Mouse (Mus musculus) megakaryocyte, embryonic 14.5 days (primary cell): ENCODE measurements around the gene Fndc9. TPM values are rescaled to one million over a fixed set of nuclear protein-coding genes. Genes with fewer than 3 reads are reported as not detected.

Source experiments
- H3K27me3 ChIP-seq: replicated peaks from 2 replicates; pipeline ENCODE3; 2012; ENCODE audit warnings: inconsistent platforms
- H3K36me3 ChIP-seq: replicated peaks from 2 replicates; pipeline ENCODE3; 2012; ENCODE audit warnings: low read length, inconsistent platforms, mixed read lengths
- H3K4me1 ChIP-seq: 2 replicates; pipeline ENCODE4 v1.6.1; 2012; ENCODE audit warnings: inconsistent platforms
- H3K4me3 ChIP-seq: replicated peaks from 2 replicates; pipeline ENCODE3; 2012; ENCODE audit warnings: moderate library complexity, mild to moderate bottlenecking, inconsistent platforms
- H3K9me3 ChIP-seq: 2 replicates; pipeline ENCODE4 v1.6.1; 2012; ENCODE audit warnings: inconsistent platforms
- FLI1 ChIP-seq: IDR thresholded peaks from 2 replicates; pipeline ENCODE4 v1.6.1; 2012; ENCODE audit warnings: low read length, inconsistent platforms, mixed read lengths
- GATA1 ChIP-seq: IDR thresholded peaks from 3 replicates; pipeline ENCODE4 v1.6.1; 2012; ENCODE audit warnings: mixed read lengths, low read length, inconsistent platforms, borderline replicate concordance
- polyA plus RNA-seq: library from polyadenylated mRNA; stranded (reverse); fragments of >175 nt; gene quantifications from 2 replicates; pipeline ENCODE4 v1.2.3, GENCODE M21; 2012; ENCODE audit warnings: low replicate concordance; ENCODE audit not compliant: insufficient read depth

Gene Fndc9
- polyA plus RNA-seq: not detected in 2 replicates

- Histone ChIP-seq H3K4me1 (peaks cover 4% of the 10 kb centered on the region; the same call in 1 of the 2 replicates), H3K27me3 (no peaks in the 10 kb centered on the region), H3K9me3 (no peaks in the 10 kb centered on the region), H3K36me3 (peaks cover 71% of the 10 kb centered on the region), H3K4me3 (no peak within 1 kb of the TSS)
- no peak for TF ChIP-seq GATA1
- no peak for TF ChIP-seq FLI1
Measured at GRCm38 (mm10) chr11:46235334-46235733, at the start of gene Fndc9. Fndc9 (plus strand) TSS chr11:46235531.

- TF ChIP-seq FLI1: no peak
- TF ChIP-seq GATA1: no peak
- no peaks in the 10 kb centered on the region for H3K36me3 ChIP-seq
- H3K9me3 ChIP-seq: no peaks in the 10 kb centered on the region
- no peaks in the 10 kb centered on the region for H3K4me1 ChIP-seq
- no peak overlapping the region for H3K4me3 ChIP-seq
- peaks cover 1% of the 10 kb centered on the region for H3K27me3 ChIP-seq
Measured at GRCm38 (mm10) chr11:46188283-46188682, 47.0 kb upstream of the Fndc9 start.

GRCm38 (mm10) chr11:46194175-46194574 lies 41.2 kb upstream of the Fndc9 start:
- TF ChIP-seq GATA1 (no peak), FLI1 (no peak)
- Histone ChIP-seq H3K4me1 (peaks cover 9% of the 10 kb centered on the region), H3K9me3 (no peaks in the 10 kb centered on the region), H3K27me3 (no peaks in the 10 kb centered on the region), H3K4me3 (no peak overlapping the region), H3K36me3 (peaks cover 37% of the 10 kb centered on the region)

DNA sequence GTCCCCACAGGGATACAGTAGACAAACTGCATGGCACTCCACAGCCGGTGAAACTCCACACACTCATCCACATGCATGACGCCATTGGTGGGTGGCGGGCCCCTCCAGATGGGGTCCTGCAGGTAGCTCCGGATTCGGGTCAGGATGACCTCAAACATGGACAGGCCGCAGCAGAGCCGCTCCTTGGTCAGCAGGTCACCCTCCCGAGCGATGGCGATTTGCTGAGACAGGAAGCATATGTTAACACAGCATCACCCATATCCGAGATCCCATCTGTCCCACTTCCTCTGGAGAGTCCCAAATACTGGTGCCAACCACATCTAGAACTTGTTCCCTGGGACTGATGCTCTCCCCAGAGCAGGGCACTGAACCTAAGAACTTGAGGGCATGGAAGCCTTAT lies 34.7 kb upstream of the Fndc9 start:
- no peaks in the 10 kb centered on the region for H3K9me3 ChIP-seq
- no peak for TF ChIP-seq GATA1
- no peak for TF ChIP-seq FLI1
- peaks cover 76% of the 10 kb centered on the region for H3K36me3 ChIP-seq
- H3K4me1 ChIP-seq: peaks cover 7% of the 10 kb centered on the region
- no peak overlapping the region for H3K4me3 ChIP-seq
- H3K27me3 ChIP-seq: no peaks in the 10 kb centered on the region

DNA sequence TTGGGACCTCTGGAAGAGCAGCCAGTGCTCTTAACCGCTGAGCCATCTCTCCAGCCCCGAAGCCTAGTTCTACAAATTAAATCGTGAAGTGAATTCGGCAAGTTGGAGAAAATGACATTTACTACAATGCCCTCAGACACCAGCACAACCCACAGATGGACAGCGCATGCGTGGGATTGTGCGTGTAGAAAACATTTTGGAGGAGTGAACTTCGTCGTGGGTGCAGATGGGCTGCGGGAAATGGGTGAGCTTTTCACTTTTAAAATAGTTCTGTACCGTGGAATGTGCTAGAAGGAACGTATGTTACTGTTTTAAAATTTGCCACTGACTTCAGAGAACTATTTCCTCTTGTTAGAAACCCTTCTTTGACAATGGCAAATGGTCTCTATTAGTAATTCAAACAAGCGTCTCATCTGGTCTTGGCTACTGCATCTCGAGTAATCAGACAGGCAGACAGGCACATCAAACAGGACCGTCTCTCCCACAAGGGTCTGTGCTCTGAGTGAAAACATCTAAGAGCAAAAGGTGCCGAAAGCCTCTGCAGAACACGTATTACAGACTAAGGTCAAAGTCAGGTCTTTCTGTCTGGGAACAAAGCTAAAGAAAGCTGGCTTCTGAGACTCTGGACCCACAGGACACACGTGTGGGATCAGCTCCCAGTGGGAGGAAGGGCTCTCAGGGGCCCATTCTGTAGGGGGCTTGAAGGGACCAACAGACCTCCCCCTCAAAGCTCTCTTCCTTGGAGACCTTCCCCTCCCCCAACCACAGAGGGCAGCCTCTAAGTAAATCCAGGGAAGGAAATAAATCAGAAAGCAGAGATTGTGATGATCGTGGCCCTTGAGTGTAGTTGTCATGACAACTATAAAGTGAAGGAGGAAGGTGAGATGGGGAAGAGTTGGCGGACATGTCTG lies 33.4 kb upstream of the Fndc9 start:
- Histone ChIP-seq H3K36me3 (peaks cover 78% of the 10 kb centered on the region), H3K9me3 (no peaks in the 10 kb centered on the region), H3K27me3 (no peaks in the 10 kb centered on the region), H3K4me1 (no peaks in the 10 kb centered on the region), H3K4me3 (no peak overlapping the region)
- no peak for TF ChIP-seq FLI1
- no peak for TF ChIP-seq GATA1

GRCm38 (mm10) chr11:46202547-46202887 lies 32.8 kb upstream of the Fndc9 start:
- Histone ChIP-seq H3K27me3 (no peaks in the 10 kb centered on the region), H3K36me3 (peaks cover 81% of the 10 kb centered on the region), H3K4me3 (no peak overlapping the region)

GRCm38 (mm10) chr11:46204841-46205240 lies 30.5 kb upstream of the Fndc9 start:
- TF ChIP-seq FLI1: no peak
- TF ChIP-seq GATA1: no peak
- Histone ChIP-seq H3K27me3 (no peaks in the 10 kb centered on the region), H3K4me1 (no peaks in the 10 kb centered on the region), H3K9me3 (no peaks in the 10 kb centered on the region), H3K36me3 (peaks cover 77% of the 10 kb centered on the region), H3K4me3 (no peak overlapping the region)

More at GRCm38 (mm10) chr11:46202547-46202887, 32.8 kb upstream of the Fndc9 start:
- TF ChIP-seq GATA1 (no peak), FLI1 (no peak)
- no peaks in the 10 kb centered on the region for H3K9me3 ChIP-seq
- H3K4me1 ChIP-seq: no peaks in the 10 kb centered on the region

GRCm38 (mm10) chr11:46205639-46206409 lies 29.5 kb upstream of the Fndc9 start:
- TF ChIP-seq GATA1: no peak
- TF ChIP-seq FLI1: no peak
- Histone ChIP-seq H3K9me3 (no peaks in the 10 kb centered on the region), H3K27me3 (no peaks in the 10 kb centered on the region), H3K4me1 (no peaks in the 10 kb centered on the region), H3K36me3 (peaks cover 67% of the 10 kb centered on the region), H3K4me3 (no peak overlapping the region)

DNA sequence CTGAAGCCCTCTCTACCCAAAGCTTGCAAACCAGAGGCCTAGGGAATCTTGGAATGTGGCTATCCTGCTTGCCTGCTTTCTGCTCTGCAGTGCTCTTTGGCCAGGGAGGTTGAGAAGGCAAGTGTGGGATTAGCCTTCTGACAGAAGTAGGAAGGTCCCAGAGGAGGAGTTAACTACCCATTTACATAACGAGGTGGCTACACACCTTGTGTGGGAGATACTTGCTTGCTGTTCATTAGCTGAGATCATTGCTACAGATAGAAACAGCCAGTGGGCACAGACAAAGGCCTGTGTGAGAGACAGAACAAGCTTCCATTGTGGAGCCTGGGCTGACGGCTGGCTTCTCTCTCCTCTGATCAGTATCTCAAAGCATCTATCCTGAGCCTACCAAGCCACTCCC lies 25.4 kb upstream of the Fndc9 start:
- no peak overlapping the region for H3K4me3 ChIP-seq
- TF ChIP-seq GATA1 (no peak), FLI1 (no peak)
- H3K4me1 ChIP-seq: no peaks in the 10 kb centered on the region
- peaks cover 66% of the 10 kb centered on the region for H3K36me3 ChIP-seq
- H3K9me3 ChIP-seq: no peaks in the 10 kb centered on the region
- no peaks in the 10 kb centered on the region for H3K27me3 ChIP-seq

- TF ChIP-seq FLI1 (no peak), GATA1 (no peak)
- Histone ChIP-seq H3K27me3 (no peaks in the 10 kb centered on the region), H3K9me3 (no peaks in the 10 kb centered on the region), H3K36me3 (peaks cover 48% of the 10 kb centered on the region), H3K4me3 (no peak overlapping the region), H3K4me1 (0 out of 2 replicates have a peak, but pooled peaks cover 2% of the 10 kb centered on the region)
Measured at GRCm38 (mm10) chr11:46211858-46212257, 23.5 kb upstream of the Fndc9 start.
